Mouse (Mus musculus): ENCODE data around the gene Gm20503.

Gm20503 gene

GRCm38 (mm10) chr4:59002948-59003805 is at the start of gene Gm20503:
Gm20503 (plus strand) TSS chr4:59003210.
- DNase-seq = peak; percentile 96

DNA sequence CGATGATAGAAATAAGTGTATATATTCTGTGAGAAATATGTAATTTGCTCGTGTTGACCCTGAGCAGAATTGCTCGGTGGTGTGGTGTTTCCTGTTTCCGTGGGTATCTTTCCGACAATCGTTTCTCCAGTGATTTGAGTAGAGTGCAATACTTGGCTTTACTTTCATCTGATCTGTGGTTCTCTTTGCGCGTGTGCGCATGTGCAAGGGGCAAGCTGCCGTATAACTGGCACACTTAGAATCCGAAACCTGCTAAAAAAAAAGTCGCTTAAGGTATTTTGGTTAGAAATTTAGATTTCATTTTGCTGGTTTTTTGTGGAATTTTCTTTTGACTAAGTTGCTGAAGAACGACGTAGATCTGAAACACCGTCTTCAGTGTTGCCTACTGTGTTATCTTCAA is 41.3 kb upstream of the Gm20503 start:
- no peak for DNase-seq

- DNase-seq = no peak
These were observed 39.7 kb upstream of the Gm20503 start for GRCm38 (mm10) chr4:58963271-58963670.

- no peak for DNase-seq
These were observed 37.9 kb upstream of the Gm20503 start for GRCm38 (mm10) chr4:58965136-58965535.

GRCm38 (mm10) chr4:58970678-58971077 is 32.3 kb upstream of the Gm20503 start:
- no peak for DNase-seq

DNA sequence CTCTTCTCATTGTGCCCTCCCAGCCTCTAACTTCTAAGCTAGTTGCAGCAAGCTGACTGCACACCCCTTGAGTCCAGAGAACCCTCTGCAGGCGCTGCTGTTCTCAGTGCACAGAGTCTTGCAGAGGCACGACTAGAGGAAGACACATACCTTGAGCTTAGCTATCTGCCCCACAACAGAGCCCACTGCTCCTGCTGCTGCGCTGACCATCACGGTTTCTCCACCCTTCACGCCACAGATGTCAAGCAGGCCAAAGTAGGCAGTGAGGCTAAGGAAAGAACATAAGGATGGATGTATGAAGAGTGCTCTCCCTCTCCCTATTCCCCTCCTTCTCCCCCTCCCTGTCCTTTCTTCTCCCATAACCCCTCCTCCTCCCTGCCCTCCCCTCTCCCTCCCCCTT is 27.3 kb upstream of the Gm20503 start:
- no peak for DNase-seq

GRCm38 (mm10) chr4:58981421-58981820 is 21.6 kb upstream of the Gm20503 start:
- no peak for DNase-seq

GRCm38 (mm10) chr4:58982806-58983205 is 20.2 kb upstream of the Gm20503 start:
- DNase-seq = no peak

GRCm38 (mm10) chr4:58985157-58985648 is 17.8 kb upstream of the Gm20503 start:
- peak; percentile 88 for DNase-seq

DNA sequence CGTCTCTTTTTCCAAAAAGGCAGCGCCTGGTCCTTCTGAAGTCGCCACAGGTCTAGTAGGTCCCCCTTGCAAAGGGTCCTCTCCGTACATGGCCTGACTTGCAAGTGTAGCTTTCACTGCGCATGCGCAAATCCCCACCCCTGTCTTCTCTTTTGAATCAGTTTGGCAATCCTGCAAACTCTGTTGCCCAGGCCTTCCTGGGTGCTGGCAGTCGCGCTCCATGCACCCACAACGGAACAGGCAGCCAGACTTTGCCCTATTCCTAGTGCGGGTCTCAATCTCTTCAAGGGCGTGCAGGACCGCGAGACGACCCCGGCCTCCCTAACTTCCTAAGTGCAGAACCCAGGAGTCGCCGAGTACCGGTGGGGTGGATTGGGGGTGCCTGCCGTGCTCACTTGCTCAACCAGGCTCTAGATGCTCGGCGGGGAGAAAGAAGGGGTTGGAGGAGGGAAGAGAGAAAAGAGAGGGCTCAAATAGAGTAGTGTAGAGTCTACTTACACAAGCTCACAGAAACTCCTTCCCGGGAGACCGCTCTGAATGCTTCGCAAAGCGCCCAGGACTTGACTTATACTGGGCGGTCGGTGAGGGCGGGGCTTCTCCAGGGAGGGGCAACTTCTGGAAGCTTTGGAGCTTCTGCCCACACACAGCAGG is 16.3 kb upstream of the Gm20503 start, which contains the start of gene Ptgr1:
Gene Ptgr1 (minus strand): TSS at position 580 of the 651 bp plus-strand sequence.
- peak; percentile 90 for DNase-seq

GRCm38 (mm10) chr4:58989303-58989898 is 13.6 kb upstream of the Gm20503 start:
- DNase-seq = no peak

GRCm38 (mm10) chr4:58990609-58991434 is 12.2 kb upstream of the Gm20503 start:
- DNase-seq = no peak

DNA sequence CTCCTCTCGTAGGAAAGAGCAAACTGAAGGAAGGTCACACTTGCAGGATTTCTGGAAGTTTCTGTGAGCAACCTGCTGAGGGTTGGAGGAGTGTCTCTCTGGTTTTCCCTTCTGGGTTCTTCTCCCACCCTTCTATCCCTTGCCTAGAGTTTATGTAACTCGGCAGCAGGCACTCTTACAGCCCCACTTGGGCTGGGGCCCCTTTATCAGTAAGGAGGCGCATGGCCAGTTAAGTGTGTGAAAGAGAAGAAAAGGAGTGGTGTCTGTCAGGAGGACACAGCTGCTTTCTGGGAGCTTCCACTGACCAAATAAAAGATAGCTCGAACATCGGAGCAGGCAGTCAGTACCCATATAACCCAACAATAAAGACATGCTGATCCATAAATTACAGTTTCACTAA is 10.8 kb upstream of the Gm20503 start:
- DNase-seq = no peak

- no peak for DNase-seq
These were observed 8.2 kb upstream of the Gm20503 start, which contains the start of gene Dnajc25 for GRCm38 (mm10) chr4:58994762-58995161. Dnajc25 (plus strand) TSS chr4:58995062.

DNA sequence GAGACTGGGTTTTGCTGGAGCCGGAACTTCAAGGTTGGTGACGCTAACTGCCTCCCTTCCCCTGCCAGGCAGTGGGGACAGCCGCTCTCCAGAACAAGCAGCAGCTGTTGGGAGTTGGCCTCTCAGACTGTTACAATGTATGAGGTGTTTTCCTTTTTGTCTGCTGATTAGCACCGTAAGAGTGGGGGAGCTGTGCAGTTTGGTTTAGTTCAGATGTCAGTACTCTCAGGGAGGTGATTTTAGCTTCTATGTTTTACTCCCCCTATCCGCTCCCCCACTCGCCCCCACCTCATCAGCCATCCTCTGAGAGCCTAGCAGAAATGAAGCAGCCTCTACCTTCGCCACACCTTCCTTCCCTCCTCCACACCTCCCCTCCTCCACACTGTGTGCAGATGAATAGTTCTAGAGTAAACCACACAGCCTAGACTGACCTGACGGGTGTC is 7.7 kb upstream of the Gm20503 start:
- DNase-seq = no peak

- DNase-seq = peak; percentile 63
These were observed 5.9 kb upstream of the Gm20503 start for GRCm38 (mm10) chr4:58997081-58997480.

GRCm38 (mm10) chr4:58998688-58999087 is 4.3 kb upstream of the Gm20503 start:
- DNase-seq = no peak

DNA sequence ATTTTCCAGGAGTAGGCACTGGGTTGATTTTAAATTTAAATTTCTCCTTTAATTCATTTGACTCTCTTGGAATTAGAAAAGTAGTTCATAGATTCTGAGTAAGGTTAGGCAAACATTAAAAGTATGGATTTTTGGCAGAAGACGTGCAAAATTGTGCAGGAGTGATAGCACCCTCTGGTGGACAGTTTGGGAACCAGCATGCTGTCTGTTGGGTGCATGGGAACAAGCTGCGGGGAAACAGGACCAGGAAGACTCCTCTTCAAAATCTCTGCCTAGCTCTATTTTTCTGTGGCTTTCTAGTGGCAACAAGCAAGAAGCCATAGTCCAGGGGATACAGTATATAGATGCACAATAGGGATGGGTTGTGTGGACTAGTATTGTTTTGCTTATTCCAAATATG is 3.3 kb upstream of the Gm20503 start:
- peak; percentile 87 for DNase-seq

GRCm38 (mm10) chr4:59000614-59001013 is 2.4 kb upstream of the Gm20503 start:
- DNase-seq = peak; percentile 35

DNA sequence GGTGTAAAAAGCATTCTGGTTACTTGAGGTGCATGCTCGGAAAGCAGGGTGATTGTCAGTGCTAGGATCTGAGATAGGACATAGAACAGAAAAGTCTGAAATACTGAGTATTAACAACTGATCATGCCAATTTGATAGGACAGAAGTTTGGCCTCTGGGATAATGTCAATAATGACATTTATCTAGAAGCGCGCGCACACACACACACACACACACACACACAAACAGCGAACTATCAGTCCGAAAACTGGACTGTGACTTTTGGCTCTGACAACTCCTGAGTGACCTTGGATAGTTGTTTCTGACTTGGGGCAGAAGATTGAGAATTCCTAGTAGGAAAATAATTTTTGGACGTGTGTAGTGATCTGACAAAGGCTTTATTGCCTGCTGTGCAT is 793 bp downstream of the Gm20503 start:
- no peak for DNase-seq

DNA sequence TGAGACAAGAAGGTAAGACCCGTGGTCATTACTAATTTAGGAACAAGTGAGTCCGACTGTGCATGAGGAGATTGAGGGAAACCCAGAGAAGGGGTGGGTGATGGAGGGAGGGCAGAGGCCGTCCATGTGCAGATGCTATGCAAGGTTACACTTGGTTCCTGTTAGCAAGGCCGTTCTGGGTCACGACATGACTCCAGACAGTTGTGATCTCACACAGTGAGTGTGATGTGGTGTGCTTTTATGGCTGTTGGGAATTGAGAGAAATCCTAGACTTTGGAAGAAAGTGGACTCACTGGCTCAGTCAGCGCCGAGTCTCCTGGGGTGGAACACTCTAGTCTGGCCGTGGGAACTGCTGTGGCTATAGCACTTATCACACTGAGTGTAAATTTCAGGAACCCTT is 3.2 kb downstream of the Gm20503 start:
- no peak for DNase-seq

GRCm38 (mm10) chr4:59007016-59007415 is 4.0 kb downstream of the Gm20503 start:
- no peak for DNase-seq
